Mouse (Mus musculus): ENCODE data around the gene Cryga. TPM values are rescaled to one million over a fixed set of nuclear protein-coding genes. Genes with fewer than 3 reads are reported as not detected.
A peak's percentile ranks its signal among the peaks of the same experiment; 100 is the strongest.

Gene Cryga
- polyA plus RNA-seq (2015; fragmentation: Nextera tagmentation; extraction: Ambion mirVana): not detected in 2 replicates

DNA sequence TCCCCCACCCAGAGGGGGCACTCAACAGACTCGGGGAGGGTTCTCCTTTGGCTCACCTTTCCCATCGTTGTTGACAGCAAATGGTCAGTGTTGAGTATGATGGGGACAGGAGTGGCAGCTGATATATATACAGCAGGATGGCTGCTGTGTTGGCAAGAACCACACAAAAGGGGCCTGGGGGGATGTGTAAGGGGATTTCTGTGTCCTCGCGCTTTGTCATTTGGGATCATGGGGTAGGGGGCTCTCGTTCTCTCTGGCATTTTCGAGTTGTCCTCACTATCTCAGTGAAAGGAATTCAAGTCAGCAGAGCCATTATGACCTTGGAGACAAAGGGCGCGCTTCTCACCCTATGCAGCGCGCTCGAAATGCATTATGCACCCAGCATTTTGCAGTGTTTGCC, at the start of gene Cryga:
Gene Cryga (minus strand): TSS at position 101 of the 400 bp plus-strand sequence.
- Histone ChIP-seq H3K4me1 (no peaks in the 10 kb centered on the region), H3K9ac (no peak within 1 kb of the TSS), H3K27me3 (replicated peaks) (no peaks in the 10 kb centered on the region), H3K4me2 (no peak within 1 kb of the TSS), H3K27ac (replicated peaks) (no peak within 1 kb of the TSS), H3K4me3 (no peak within 1 kb of the TSS), H3K36me3 (no peaks in the 10 kb centered on the region), H3K9me3 (no peaks in the 10 kb centered on the region)
- ATAC-seq (ENCODE audit: extremely low read depth, insufficient number of reproducible peaks, low FRiP score, low TSS enrichment): no peak
- WGBS: 79% methylated on average over 11 of the region's 11 CpGs

DNA sequence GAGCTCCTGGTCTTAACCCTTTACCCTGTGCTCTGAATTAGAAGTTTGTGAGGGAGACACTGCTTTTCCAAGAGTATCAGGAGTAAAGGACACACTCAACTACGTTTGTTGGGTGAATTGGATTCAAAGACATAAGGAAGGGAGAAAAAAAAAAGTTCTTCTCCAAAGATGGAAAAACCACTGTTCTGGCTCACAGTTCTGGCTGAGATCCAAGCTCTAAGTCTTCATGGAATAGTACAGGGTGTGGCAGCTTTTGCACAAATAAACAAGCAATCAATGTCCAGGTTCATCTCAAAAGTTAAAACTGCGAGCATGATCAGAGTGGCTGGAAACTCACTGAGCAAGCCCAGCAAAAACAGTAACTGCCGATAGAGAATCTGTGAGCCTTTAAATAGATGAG, 44.8 kb upstream of the Cryga start:
- 63% methylated on average over 3 of the region's 3 CpGs for WGBS
- no peaks in the 10 kb centered on the region for H3K36me3 ChIP-seq

DNA sequence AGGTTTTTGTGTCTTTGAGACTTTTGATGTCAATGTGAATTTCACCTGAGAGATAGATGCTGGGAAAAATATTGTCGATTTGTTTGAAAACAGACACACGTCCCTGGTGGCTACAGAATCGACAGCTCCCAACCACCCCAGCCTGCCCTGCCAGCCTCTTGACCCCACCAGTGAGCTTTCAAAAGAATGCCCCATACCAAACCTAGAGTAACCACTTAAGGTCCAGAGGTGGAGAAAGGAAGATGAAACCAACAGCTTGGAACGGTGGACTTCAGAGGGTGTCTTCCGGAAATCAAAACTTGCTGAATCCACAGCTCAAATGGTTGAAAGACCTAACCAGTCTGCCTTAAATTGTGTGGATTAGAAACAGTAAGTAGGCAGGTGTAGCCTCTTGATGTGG, 44.2 kb upstream of the Cryga start:
- H3K4me1 ChIP-seq: no peaks in the 10 kb centered on the region
- no peak for ATAC-seq (ENCODE audit: extremely low read depth, insufficient number of reproducible peaks, low FRiP score, low TSS enrichment)
- WGBS: 88% methylated on average over 5 of the region's 5 CpGs
- no peak overlapping the region for H3K4me3 ChIP-seq
- no peak overlapping the region for H3K9ac ChIP-seq
- H3K36me3 ChIP-seq: no peaks in the 10 kb centered on the region
- no peak overlapping the region for H3K4me2 ChIP-seq
- H3K27me3 ChIP-seq (replicated peaks): no peaks in the 10 kb centered on the region
- H3K27ac ChIP-seq (replicated peaks): no peak overlapping the region
- H3K9me3 ChIP-seq: 0 out of 2 replicates have a peak, but pooled peaks cover 3% of the 10 kb centered on the region

More for the DNA sequence above, 44.8 kb upstream of the Cryga start:
- ATAC-seq (ENCODE audit: extremely low read depth, insufficient number of reproducible peaks, low FRiP score, low TSS enrichment): no peak
- Histone ChIP-seq H3K9me3 (no peaks in the 10 kb centered on the region), H3K27ac (replicated peaks) (no peak overlapping the region), H3K4me2 (no peak overlapping the region), H3K4me1 (no peaks in the 10 kb centered on the region), H3K9ac (no peak overlapping the region), H3K27me3 (replicated peaks) (no peaks in the 10 kb centered on the region), H3K4me3 (no peak overlapping the region)

DNA sequence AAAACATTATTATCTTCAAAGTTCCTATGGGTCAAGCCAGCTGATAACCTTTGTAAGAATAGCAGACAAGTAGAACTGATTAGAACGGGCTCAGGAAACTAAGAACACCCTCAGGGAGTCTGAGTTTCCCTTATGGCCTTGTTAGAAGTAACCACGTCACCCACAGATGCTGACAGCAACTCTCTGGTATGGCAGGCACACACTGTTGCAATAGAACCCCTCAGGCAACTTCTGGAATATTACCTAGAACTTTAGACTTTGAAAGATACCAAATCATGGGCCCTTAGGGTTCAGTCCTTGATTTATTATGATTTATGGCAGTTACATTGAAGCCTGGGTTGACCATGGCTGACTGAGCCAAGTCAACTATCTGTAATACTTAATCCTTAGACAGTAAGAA, 43.4 kb upstream of the Cryga start:
- no peaks in the 10 kb centered on the region for H3K4me1 ChIP-seq
- H3K27me3 ChIP-seq (replicated peaks): no peaks in the 10 kb centered on the region
- no peak overlapping the region for H3K4me2 ChIP-seq
- no peak for ATAC-seq (ENCODE audit: extremely low read depth, insufficient number of reproducible peaks, low FRiP score, low TSS enrichment)
- 19% methylated on average over 2 of the region's 2 CpGs for WGBS
- H3K27ac ChIP-seq (replicated peaks): no peak overlapping the region
- no peaks in the 10 kb centered on the region for H3K36me3 ChIP-seq
- no peak overlapping the region for H3K9ac ChIP-seq
- H3K4me3 ChIP-seq: no peak overlapping the region
- H3K9me3 ChIP-seq: 0 out of 2 replicates have a peak, but pooled peaks cover 6% of the 10 kb centered on the region

DNA sequence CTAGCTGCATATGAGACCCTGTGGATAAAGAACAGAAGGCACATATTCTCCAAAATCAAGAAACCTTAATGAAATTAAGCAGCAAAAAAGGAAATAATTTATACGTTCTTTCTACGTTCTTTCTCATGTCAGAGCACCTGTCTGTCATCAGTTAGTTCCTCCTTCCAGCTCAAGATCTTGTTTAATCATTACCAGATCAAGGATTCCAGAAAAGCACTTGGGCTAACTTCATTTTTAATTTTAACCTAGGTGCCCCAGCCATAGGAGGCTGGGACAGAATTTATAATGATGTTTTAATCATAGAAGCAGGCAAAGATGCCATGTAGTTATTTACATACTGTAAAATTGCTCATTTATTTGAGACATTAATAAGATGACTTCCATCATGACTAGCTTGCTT, 41.6 kb upstream of the Cryga start:
- no peaks in the 10 kb centered on the region for H3K4me1 ChIP-seq
- no peaks in the 10 kb centered on the region for H3K36me3 ChIP-seq
- 0 out of 2 replicates have a peak, but pooled peaks cover 6% of the 10 kb centered on the region for H3K9me3 ChIP-seq
- 78% methylated on average over 2 of the region's 2 CpGs for WGBS
- no peak overlapping the region for H3K9ac ChIP-seq
- no peaks in the 10 kb centered on the region for H3K27me3 ChIP-seq (replicated peaks)
- no peak overlapping the region for H3K4me3 ChIP-seq
- ATAC-seq (ENCODE audit: extremely low read depth, insufficient number of reproducible peaks, low FRiP score, low TSS enrichment): no peak
- no peak overlapping the region for H3K27ac ChIP-seq (replicated peaks)
- no peak overlapping the region for H3K4me2 ChIP-seq

DNA sequence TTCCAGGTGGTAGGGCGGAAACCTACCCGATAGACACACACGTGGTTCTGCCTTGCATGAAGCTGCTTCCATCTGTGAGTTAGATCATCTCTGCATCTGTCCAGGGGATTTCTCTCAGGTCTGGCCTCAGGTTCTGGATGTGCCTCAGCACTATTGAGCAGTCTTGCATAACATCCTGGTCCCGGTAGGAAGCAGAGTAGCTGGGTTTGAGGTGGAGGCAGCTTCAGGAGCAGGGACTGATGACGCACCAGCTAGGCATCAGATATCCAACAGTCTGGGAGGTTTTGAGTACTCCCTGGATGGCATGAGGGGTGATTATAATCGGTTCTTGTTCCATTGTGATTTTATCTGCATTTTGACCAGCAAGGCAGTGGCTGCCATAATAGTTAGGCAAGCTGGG, 34.4 kb upstream of the Cryga start:
- no peak overlapping the region for H3K27ac ChIP-seq (replicated peaks)
- no peaks in the 10 kb centered on the region for H3K4me1 ChIP-seq
- no peak for ATAC-seq (ENCODE audit: extremely low read depth, insufficient number of reproducible peaks, low FRiP score, low TSS enrichment)
- H3K9me3 ChIP-seq: 0 out of 2 replicates have a peak, but pooled peaks cover 6% of the 10 kb centered on the region
- H3K36me3 ChIP-seq: no peaks in the 10 kb centered on the region
- H3K4me3 ChIP-seq: no peak overlapping the region
- H3K4me2 ChIP-seq: no peak overlapping the region
- 74% methylated on average over 6 of the region's 6 CpGs for WGBS
- no peak overlapping the region for H3K9ac ChIP-seq
- no peaks in the 10 kb centered on the region for H3K27me3 ChIP-seq (replicated peaks)

DNA sequence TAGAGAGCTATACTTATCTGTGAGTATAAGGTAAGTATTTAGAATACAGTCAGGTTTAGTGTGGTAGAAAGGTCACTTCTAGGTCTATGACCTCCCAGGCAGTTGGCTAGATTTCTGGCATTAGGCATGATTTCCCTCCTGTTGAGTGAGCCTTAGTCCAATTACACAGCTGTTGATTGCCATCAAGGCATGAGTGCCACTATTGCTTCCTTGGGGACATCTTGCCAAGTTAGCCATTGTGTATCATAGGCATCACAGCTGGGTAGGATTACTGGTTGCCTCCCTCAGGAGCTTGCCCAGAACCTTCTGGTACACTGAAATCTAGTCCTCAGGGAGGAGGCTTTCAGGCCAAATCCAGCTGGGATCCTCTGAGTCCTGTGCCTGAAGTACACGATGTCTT, 29.7 kb upstream of the Cryga start:
- Histone ChIP-seq H3K4me1 (no peaks in the 10 kb centered on the region), H3K9ac (no peak overlapping the region), H3K36me3 (no peaks in the 10 kb centered on the region), H3K9me3 (no peaks in the 10 kb centered on the region), H3K27ac (replicated peaks) (no peak overlapping the region), H3K4me3 (no peak overlapping the region), H3K4me2 (no peak overlapping the region), H3K27me3 (replicated peaks) (no peaks in the 10 kb centered on the region)
- 68% methylated on average over 1 of the region's 1 CpGs for WGBS
- no peak for ATAC-seq (ENCODE audit: extremely low read depth, insufficient number of reproducible peaks, low FRiP score, low TSS enrichment)

DNA sequence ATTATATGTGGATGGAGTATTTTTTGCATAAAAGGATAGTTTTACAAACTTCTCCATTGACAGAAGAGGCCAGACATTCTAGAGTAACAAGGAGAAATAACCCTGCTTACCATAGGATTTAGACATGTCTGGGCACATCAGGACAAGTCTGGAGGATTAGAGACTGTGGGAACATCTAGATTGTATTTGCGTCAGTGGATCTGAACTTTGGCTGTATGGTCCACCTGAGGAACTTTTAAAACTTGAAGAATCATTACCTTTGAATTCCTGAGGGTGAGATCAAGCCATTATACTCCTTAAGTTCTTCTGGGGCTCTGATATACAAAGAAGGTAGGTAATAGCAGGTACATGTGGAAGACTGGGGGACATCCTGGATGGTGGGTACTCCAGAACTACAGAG, 28.5 kb upstream of the Cryga start:
- no peak overlapping the region for H3K4me2 ChIP-seq
- no peaks in the 10 kb centered on the region for H3K27me3 ChIP-seq (replicated peaks)

DNA sequence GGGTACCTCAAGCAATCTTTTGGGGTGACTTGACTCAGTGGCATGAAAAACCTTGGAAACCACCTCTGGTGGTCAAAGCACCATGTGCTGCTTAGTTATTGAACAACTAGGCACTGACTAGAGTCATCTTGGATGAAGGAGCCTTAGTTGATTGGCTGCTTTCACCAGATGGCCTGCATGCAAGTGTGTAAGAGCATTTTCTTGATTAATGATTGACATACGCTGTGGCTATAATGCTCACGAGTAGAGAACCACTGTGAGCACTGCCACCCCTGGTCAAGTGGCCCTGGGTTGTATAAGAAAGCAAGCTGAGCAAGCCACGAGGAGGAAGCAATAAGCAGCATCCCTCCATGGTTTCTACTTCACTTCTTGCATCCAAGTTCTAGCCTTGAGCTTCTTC, 27.1 kb upstream of the Cryga start:
- no peak for ATAC-seq (ENCODE audit: extremely low read depth, insufficient number of reproducible peaks, low FRiP score, low TSS enrichment)
- H3K27me3 ChIP-seq (replicated peaks): no peaks in the 10 kb centered on the region

More for the DNA sequence above, 28.5 kb upstream of the Cryga start:
- Histone ChIP-seq H3K4me1 (no peaks in the 10 kb centered on the region), H3K36me3 (no peaks in the 10 kb centered on the region), H3K9ac (no peak overlapping the region), H3K9me3 (no peaks in the 10 kb centered on the region), H3K4me3 (no peak overlapping the region), H3K27ac (replicated peaks) (no peak overlapping the region)
- WGBS: 81% methylated on average over 1 of the region's 1 CpGs
- no peak for ATAC-seq (ENCODE audit: extremely low read depth, insufficient number of reproducible peaks, low FRiP score, low TSS enrichment)

DNA sequence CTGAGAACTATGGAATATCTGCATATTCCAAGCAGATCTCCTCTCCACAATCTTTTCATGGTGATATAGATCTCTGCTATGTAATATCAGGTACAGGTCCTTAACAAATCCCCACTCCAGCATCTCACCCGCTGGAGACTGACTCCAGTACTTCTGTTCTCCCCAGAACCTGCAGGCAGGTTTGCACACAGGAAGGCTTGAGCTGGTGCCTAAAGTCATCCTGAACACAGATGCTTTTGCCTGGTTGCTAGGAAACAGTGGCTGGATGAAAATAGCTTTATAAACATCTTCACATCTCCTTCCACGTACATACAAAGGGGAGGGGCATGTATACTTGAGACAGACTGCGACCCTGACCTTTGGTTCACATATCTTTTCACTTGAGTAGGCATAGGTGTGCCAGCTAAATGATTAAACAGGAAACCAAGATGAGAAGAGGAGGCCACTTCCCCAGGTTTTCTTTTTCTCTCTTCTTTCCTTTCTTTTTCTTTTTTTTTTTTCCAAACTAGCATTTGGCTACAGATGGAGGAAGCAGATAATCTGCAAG, 26.5 kb upstream of the Cryga start:
- no peaks in the 10 kb centered on the region for H3K36me3 ChIP-seq
- H3K4me1 ChIP-seq: no peaks in the 10 kb centered on the region
- H3K9me3 ChIP-seq: no peaks in the 10 kb centered on the region
- H3K27me3 ChIP-seq (replicated peaks): no peaks in the 10 kb centered on the region
- no peak for ATAC-seq (ENCODE audit: extremely low read depth, insufficient number of reproducible peaks, low FRiP score, low TSS enrichment)
- no peak overlapping the region for H3K4me3 ChIP-seq
- H3K9ac ChIP-seq: no peak overlapping the region
- WGBS: 66% methylated on average over 3 of the region's 3 CpGs
- H3K27ac ChIP-seq (replicated peaks): no peak overlapping the region
- H3K4me2 ChIP-seq: no peak overlapping the region

More for the DNA sequence above, 27.1 kb upstream of the Cryga start:
- no peak overlapping the region for H3K4me2 ChIP-seq
- no peaks in the 10 kb centered on the region for H3K9me3 ChIP-seq
- no peaks in the 10 kb centered on the region for H3K36me3 ChIP-seq
- no peak overlapping the region for H3K4me3 ChIP-seq
- H3K9ac ChIP-seq: no peak overlapping the region
- H3K4me1 ChIP-seq: no peaks in the 10 kb centered on the region
- no peak overlapping the region for H3K27ac ChIP-seq (replicated peaks)
- WGBS: 70% methylated on average over 3 of the region's 3 CpGs

DNA sequence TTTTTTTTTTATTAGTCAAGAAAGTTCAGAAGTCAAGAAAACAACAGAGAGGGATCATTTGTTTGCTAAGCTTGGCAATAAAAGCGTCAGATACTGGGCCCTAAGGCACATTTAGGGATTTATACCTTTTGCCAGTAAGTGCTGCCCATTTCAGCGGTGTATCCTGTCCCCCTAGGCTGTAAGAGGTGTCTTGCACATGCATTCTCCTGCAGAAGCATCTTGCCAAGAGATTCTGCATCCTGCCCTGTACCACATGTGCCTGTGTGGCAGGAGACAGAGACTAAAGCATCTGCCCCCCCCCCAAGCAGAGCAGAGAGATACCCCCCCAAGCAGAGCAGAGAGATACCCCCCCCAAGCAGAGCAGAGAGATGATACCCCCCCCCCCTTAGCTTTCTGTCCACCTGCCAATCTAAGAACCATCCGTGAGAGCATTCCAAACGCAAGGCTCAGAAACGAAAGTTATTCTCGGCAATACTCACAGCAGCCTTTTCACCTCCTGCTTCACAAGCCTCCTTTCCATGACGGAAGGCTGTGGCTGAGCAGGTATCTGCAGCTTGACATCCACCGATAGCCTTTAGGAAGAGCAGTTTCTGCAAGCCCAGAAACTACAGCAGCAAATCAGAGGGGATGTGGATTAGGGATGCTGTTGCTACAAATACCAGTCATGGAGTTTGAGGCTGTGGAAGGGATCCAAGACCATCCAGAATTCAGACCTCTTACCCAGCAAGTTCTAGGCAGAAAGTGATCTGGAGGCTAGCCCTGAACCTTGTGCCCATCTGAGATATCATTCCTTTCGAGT, 19.6 kb upstream of the Cryga start, which contains the start of gene D630023F18Rik:
Gene D630023F18Rik (minus strand): TSS at position 641 of the 799 bp plus-strand sequence.
- H3K9ac ChIP-seq: 0 out of 2 replicates have a peak within 1 kb of the TSS, but pooled peaks have one; percentile 50

More for the DNA sequence above, 19.6 kb upstream of the Cryga start, which contains the start of gene D630023F18Rik:
- peak within 1 kb of the TSS; percentile 66 for H3K4me2 ChIP-seq
- no peaks in the 10 kb centered on the region for H3K27me3 ChIP-seq (replicated peaks)
- 0 out of 2 replicates have a peak, but pooled peaks cover 2% of the 10 kb centered on the region for H3K4me1 ChIP-seq
- H3K9me3 ChIP-seq: no peaks in the 10 kb centered on the region
- peak within 1 kb of the TSS; percentile 36 for H3K4me3 ChIP-seq
- no peak within 1 kb of the TSS for H3K27ac ChIP-seq (replicated peaks)
- ATAC-seq (ENCODE audit: extremely low read depth, insufficient number of reproducible peaks, low FRiP score, low TSS enrichment): no peak
- H3K36me3 ChIP-seq: no peaks in the 10 kb centered on the region
- 21% methylated on average over 9 of the region's 9 CpGs for WGBS
